Mouse (Mus musculus): ENCODE results near the gene Mrvi1. TPM values are rescaled to one million over a fixed set of nuclear protein-coding genes. Genes with fewer than 3 reads are reported as not detected.
"Not testable (repeated sequence)": the region's sequence is repeated elsewhere in the genome, so short reads cannot be mapped to it uniquely, and the experiment has no call there.

The Mrvi1 gene
- polyA plus RNA-seq, 1 experiment: 2.2 TPM

- 80% methylated on average over 2 of the region's 2 CpGs for WGBS
- Histone ChIP-seq H3K27ac (ENCODE audit: insufficient read depth, low read length) (no peak overlapping the region), H3K4me1 (ENCODE audit: control insufficient read depth, insufficient read depth, low read length) (no peaks in the 10 kb centered on the region), H3K27me3 (ENCODE audit: control insufficient read depth, insufficient read depth, low read length) (no peaks in the 10 kb centered on the region), H3K4me3 (replicated peaks; ENCODE audit: insufficient read depth, low read depth, low read length) (no peak overlapping the region)
- TF ChIP-seq POLR2A (IDR thresholded peaks at IDR 0.05; ENCODE audit: borderline replicate concordance, insufficient read depth, low read length): no peak
- TF ChIP-seq CTCF (IDR thresholded peaks at IDR 0.05; ENCODE audit: borderline replicate concordance, insufficient read depth, low read depth, low read length): no peak
- no peak for DNase-seq
Observed at GRCm38 (mm10) chr7:110906566-110906965, 75.7 kb downstream of the Mrvi1 start.

- 83% methylated on average over 7 of the region's 7 CpGs for WGBS
- Histone ChIP-seq H3K27me3 (ENCODE audit: control insufficient read depth, insufficient read depth, low read length) (no peaks in the 10 kb centered on the region), H3K27ac (ENCODE audit: insufficient read depth, low read length) (no peak overlapping the region), H3K4me1 (ENCODE audit: control insufficient read depth, insufficient read depth, low read length) (no peaks in the 10 kb centered on the region), H3K4me3 (replicated peaks; ENCODE audit: insufficient read depth, low read depth, low read length) (no peak overlapping the region)
- TF ChIP-seq CTCF (IDR thresholded peaks at IDR 0.05; ENCODE audit: borderline replicate concordance, insufficient read depth, low read depth, low read length): no peak
- no peak for TF ChIP-seq POLR2A (IDR thresholded peaks at IDR 0.05; ENCODE audit: borderline replicate concordance, insufficient read depth, low read length)
- DNase-seq: no peak
Observed at GRCm38 (mm10) chr7:110903226-110903625, 79.0 kb downstream of the Mrvi1 start.

DNA sequence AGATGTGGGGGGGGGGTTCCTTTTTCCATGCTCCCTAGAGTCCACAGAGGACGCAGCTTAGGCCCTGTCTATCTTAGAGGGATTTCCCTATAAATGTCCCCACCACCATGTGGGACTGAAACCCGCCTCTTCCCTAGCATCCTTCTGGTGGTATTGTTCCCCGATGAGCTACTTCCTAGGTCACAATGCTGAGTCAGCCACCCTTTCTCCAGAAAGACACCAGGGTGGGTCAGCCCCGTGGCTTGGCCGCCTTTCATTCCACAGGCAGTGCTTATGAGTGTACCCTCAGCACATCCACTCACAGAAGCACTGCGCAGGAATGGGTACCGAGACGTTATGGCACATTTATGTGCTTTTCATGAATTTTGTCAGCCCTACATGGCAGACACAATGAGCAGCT lies 85.1 kb downstream of the Mrvi1 start:
- TF ChIP-seq POLR2A (IDR thresholded peaks at IDR 0.05; ENCODE audit: borderline replicate concordance, insufficient read depth, low read length) (no peak), CTCF (IDR thresholded peaks at IDR 0.05; ENCODE audit: borderline replicate concordance, insufficient read depth, low read depth, low read length) (no peak)
- Histone ChIP-seq H3K4me3 (replicated peaks; ENCODE audit: insufficient read depth, low read depth, low read length) (no peak overlapping the region), H3K27me3 (ENCODE audit: control insufficient read depth, insufficient read depth, low read length) (no peaks in the 10 kb centered on the region), H3K4me1 (ENCODE audit: control insufficient read depth, insufficient read depth, low read length) (no peaks in the 10 kb centered on the region), H3K27ac (ENCODE audit: insufficient read depth, low read length) (no peak overlapping the region)
- 86% methylated on average over 8 of the region's 8 CpGs for WGBS
- DNase-seq: no peak

- Histone ChIP-seq H3K27me3 (ENCODE audit: control insufficient read depth, insufficient read depth, low read length) (no peaks in the 10 kb centered on the region), H3K4me3 (replicated peaks; ENCODE audit: insufficient read depth, low read depth, low read length) (no peak overlapping the region), H3K27ac (ENCODE audit: insufficient read depth, low read length) (no peak overlapping the region), H3K4me1 (ENCODE audit: control insufficient read depth, insufficient read depth, low read length) (no peaks in the 10 kb centered on the region)
- no peak for DNase-seq
- WGBS: 93% methylated on average over 7 of the region's 7 CpGs
- TF ChIP-seq CTCF (IDR thresholded peaks at IDR 0.05; ENCODE audit: borderline replicate concordance, insufficient read depth, low read depth, low read length): no peak
- TF ChIP-seq POLR2A (IDR thresholded peaks at IDR 0.05; ENCODE audit: borderline replicate concordance, insufficient read depth, low read length): no peak
Observed at GRCm38 (mm10) chr7:110896453-110896852, 85.8 kb downstream of the Mrvi1 start.

DNA sequence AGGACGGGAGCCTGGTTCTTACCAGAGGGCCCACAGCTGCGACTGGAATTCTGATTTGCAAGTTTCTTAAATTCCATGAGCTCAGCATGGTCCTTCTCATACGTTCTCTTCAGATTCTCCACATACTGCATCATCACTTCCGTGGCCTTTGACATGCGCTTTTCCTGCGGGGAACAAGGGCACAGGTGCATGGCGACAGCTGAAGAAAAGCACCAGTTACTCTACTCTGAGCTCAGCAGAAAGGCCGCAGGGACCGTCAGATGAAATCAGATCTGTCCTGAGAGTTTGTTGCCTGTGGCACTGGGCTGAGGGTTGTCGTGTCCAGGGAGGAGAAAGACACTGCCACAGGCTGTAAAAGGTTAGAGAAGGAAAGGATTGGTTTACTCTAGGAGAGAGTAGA lies 86.5 kb downstream of the Mrvi1 start:
- not testable (repeated sequence) for H3K4me3 ChIP-seq (replicated peaks; ENCODE audit: insufficient read depth, low read depth, low read length); H3K4me1 ChIP-seq (ENCODE audit: control insufficient read depth, insufficient read depth, low read length); DNase-seq; H3K27ac ChIP-seq (ENCODE audit: insufficient read depth, low read length); H3K27me3 ChIP-seq (ENCODE audit: control insufficient read depth, insufficient read depth, low read length)
- 79% methylated on average over 10 of the region's 10 CpGs for WGBS

DNA sequence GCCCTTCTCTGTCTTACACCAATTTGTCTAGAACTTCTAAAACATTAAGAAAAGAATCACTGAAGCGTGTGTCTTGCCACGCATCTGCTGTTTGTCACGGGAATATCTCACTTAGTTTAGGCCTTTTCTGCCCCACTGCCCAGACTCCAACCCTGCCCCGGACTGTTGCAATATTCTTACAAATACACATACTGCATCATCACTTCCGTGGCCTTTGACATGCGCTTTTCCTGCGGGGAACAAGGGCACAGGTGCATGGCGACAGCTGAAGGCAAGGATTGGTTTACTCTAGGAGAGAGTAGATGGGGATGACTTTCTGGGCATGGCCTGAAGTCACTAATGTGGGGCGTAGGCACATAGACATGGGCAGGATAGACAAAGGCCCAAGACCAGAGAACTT lies 87.6 kb downstream of the Mrvi1 start:
- WGBS: 77% methylated on average over 9 of the region's 9 CpGs
- H3K27me3 ChIP-seq (ENCODE audit: control insufficient read depth, insufficient read depth, low read length): no peaks in the 10 kb centered on the region

GRCm38 (mm10) chr7:110893943-110894610 lies 88.2 kb downstream of the Mrvi1 start:
- no peak overlapping the region for H3K27ac ChIP-seq (ENCODE audit: insufficient read depth, low read length)
- WGBS: 61% methylated on average over 10 of the region's 10 CpGs
- no peak for TF ChIP-seq CTCF (IDR thresholded peaks at IDR 0.05; ENCODE audit: borderline replicate concordance, insufficient read depth, low read depth, low read length)
- no peak for TF ChIP-seq POLR2A (IDR thresholded peaks at IDR 0.05; ENCODE audit: borderline replicate concordance, insufficient read depth, low read length)
- no peaks in the 10 kb centered on the region for H3K4me1 ChIP-seq (ENCODE audit: control insufficient read depth, insufficient read depth, low read length)
- H3K4me3 ChIP-seq (replicated peaks; ENCODE audit: insufficient read depth, low read depth, low read length): no peak overlapping the region
- no peak for DNase-seq
- no peaks in the 10 kb centered on the region for H3K27me3 ChIP-seq (ENCODE audit: control insufficient read depth, insufficient read depth, low read length)

More for the DNA sequence above, 87.6 kb downstream of the Mrvi1 start:
- no peak for DNase-seq
- Histone ChIP-seq H3K27ac (ENCODE audit: insufficient read depth, low read length) (no peak overlapping the region), H3K4me1 (ENCODE audit: control insufficient read depth, insufficient read depth, low read length) (no peaks in the 10 kb centered on the region), H3K4me3 (replicated peaks; ENCODE audit: insufficient read depth, low read depth, low read length) (no peak overlapping the region)
- TF ChIP-seq POLR2A (IDR thresholded peaks at IDR 0.05; ENCODE audit: borderline replicate concordance, insufficient read depth, low read length) (no peak), CTCF (IDR thresholded peaks at IDR 0.05; ENCODE audit: borderline replicate concordance, insufficient read depth, low read depth, low read length) (no peak)

DNA sequence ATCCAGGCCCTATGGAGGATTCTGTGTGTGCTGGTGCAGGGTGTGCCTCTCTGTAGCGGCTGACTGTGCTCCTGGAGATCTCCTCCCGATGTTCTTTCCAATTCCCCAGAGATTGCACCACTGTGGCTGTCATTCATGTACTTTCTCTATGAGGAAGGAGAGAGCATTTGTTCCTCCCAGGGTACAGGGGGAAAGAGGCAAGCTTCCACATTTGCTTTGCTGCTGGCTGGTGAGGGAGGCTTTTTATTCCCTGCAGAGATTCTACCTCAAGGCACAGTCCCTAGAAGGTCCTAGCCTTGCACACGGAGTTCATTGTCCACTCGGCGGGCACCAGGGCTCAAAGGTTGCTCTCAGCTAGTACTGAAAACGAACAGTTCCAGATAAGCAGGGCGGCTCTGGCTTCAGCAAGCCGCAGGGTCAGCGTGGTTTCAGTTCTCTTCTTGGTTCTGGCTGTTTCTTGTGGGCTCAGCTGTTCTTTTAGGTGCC lies 90.7 kb downstream of the Mrvi1 start:
- DNase-seq: no peak
- WGBS: 77% methylated on average over 9 of the region's 9 CpGs
- TF ChIP-seq CTCF (IDR thresholded peaks at IDR 0.05; ENCODE audit: borderline replicate concordance, insufficient read depth, low read depth, low read length): no peak
- no peak for TF ChIP-seq POLR2A (IDR thresholded peaks at IDR 0.05; ENCODE audit: borderline replicate concordance, insufficient read depth, low read length)
- H3K4me3 ChIP-seq (replicated peaks; ENCODE audit: insufficient read depth, low read depth, low read length): no peak overlapping the region
- H3K4me1 ChIP-seq (ENCODE audit: control insufficient read depth, insufficient read depth, low read length): no peaks in the 10 kb centered on the region
- H3K27ac ChIP-seq (ENCODE audit: insufficient read depth, low read length): no peak overlapping the region
- H3K27me3 ChIP-seq (ENCODE audit: control insufficient read depth, insufficient read depth, low read length): no peaks in the 10 kb centered on the region
